Mouse (Mus musculus) hindbrain, embryonic 16.5 days (tissue): Measurements from ENCODE around the gene Fes. TPM values are rescaled to one million over a fixed set of nuclear protein-coding genes. Genes with fewer than 3 reads are reported as not detected.
A peak's percentile ranks its signal among the peaks of the same experiment; 100 is the strongest.

ENCODE experiments used
- ATAC-seq: fragments of 200-750 bp; cut with Nextera tagmentation; 2 replicates; pipeline ENCODE4 v1.8.0; 2017; ENCODE audit warnings: moderate TSS enrichment, moderate library complexity
- H3K27ac ChIP-seq: fragments of 300-500 bp; sonication (generic); 2 replicates; pipeline ENCODE4 v1.5.1; 2014; ENCODE audit warnings: low read depth, mild to moderate bottlenecking, control low read depth, low read length, moderate library complexity
- H3K27me3 ChIP-seq: fragments of 300-500 bp; sonication (generic); replicated peaks from 2 replicates; pipeline ENCODE4 v1.6.1; 2014; ENCODE audit warnings: low read length; ENCODE audit not compliant: control insufficient read depth, insufficient read depth
- H3K36me3 ChIP-seq: fragments of 300-500 bp; sonication (generic); 2 replicates; pipeline ENCODE4 v1.6.1; 2014; ENCODE audit warnings: mild to moderate bottlenecking, low read length, moderate library complexity, mixed read lengths; ENCODE audit not compliant: control insufficient read depth, insufficient read depth
- H3K4me1 ChIP-seq: fragments of 300-500 bp; sonication (generic); 2 replicates; pipeline ENCODE4 v1.6.1; 2014; ENCODE audit warnings: low read depth, low read length; ENCODE audit not compliant: control insufficient read depth, insufficient read depth
- H3K4me2 ChIP-seq: fragments of 300-500 bp; sonication (generic); 2 replicates; pipeline ENCODE4 v1.6.1; 2014; ENCODE audit warnings: mild to moderate bottlenecking, low read length, control low read depth, moderate library complexity
- H3K4me3 ChIP-seq: fragments of 300-500 bp; sonication (generic); 2 replicates; pipeline ENCODE4 v1.5.1; 2014; ENCODE audit warnings: mild to moderate bottlenecking, low read length, control low read depth, moderate library complexity
- H3K9ac ChIP-seq: fragments of 300-500 bp; sonication (generic); 2 replicates; pipeline ENCODE4 v1.6.1; 2014; ENCODE audit warnings: low read depth, mild to moderate bottlenecking, control low read depth, low read length, moderate library complexity
- H3K9me3 ChIP-seq: fragments of 300-500 bp; sonication (generic); 2 replicates; pipeline ENCODE4 v1.6.1; 2014; ENCODE audit warnings: mild to moderate bottlenecking, low read length, moderate library complexity; ENCODE audit not compliant: control insufficient read depth
- WGBS: fragments of 180-500 bp; shearing (Covaris S2); extraction: QIAGEN DNeasy Blood & Tissue Kit; methylation state at CpG from one replicate; pipeline ENCODE4 v1.1.7; 2014; 5-methylcytosine and 5-hydroxymethylcytosine counted together
- polyA plus RNA-seq: library from polyadenylated mRNA; unstranded; fragments of >200 nt; fragmentation: Nextera tagmentation; extraction: Ambion mirVana; gene quantifications from 2 replicates; pipeline ENCODE4 v1.2.1, GENCODE M21; 2015

Fes gene
- polyA plus RNA-seq = 3.8 and 4.9 TPM in 2 replicates

- 11% methylated on average over 32 of the region's 33 CpGs for WGBS
- no peak; the same call in 1 of the 2 replicates for ATAC-seq
- Histone ChIP-seq H3K36me3 (peaks cover 29% of the 10 kb centered on the region), H3K27ac (peak within 1 kb of the TSS; percentile 18; the same call in 1 of the 2 replicates), H3K4me3 (peak within 1 kb of the TSS; percentile 13), H3K9me3 (no peaks in the 10 kb centered on the region), H3K4me2 (peak within 1 kb of the TSS; percentile 8), H3K9ac (peak within 1 kb of the TSS; percentile 13), H3K4me1 (0 out of 2 replicates have a peak, but pooled peaks cover 3% of the 10 kb centered on the region), H3K27me3 (no peaks in the 10 kb centered on the region; the same call in 1 of the 2 replicates)
Observed at GRCm38 (mm10) chr7:80387633-80388543, at the start of gene Fes. TSS of gene Fes (minus strand) at chr7:80387946.

- Histone ChIP-seq H3K9me3 (no peaks in the 10 kb centered on the region), H3K4me3 (no peak overlapping the region), H3K27me3 (no peaks in the 10 kb centered on the region), H3K4me1 (no peaks in the 10 kb centered on the region; the same call in 1 of the 2 replicates), H3K4me2 (no peak overlapping the region), H3K27ac (no peak overlapping the region), H3K36me3 (no peaks in the 10 kb centered on the region), H3K9ac (no peak overlapping the region)
- no peak for ATAC-seq
- whole genome bisulfite sequencing = 91% methylated on average over 7 of the region's 7 CpGs
Observed at GRCm38 (mm10) chr7:80436571-80436970, 48.8 kb upstream of the Fes start.

GRCm38 (mm10) chr7:80435594-80435993, 47.8 kb upstream of the Fes start:
- no peaks in the 10 kb centered on the region for H3K27me3 ChIP-seq
- no peak for ATAC-seq
- no peaks in the 10 kb centered on the region; the same call in 1 of the 2 replicates for H3K4me1 ChIP-seq
- H3K9me3 ChIP-seq = no peaks in the 10 kb centered on the region
- WGBS = 86% methylated on average over 3 of the region's 3 CpGs
- no peak overlapping the region for H3K4me2 ChIP-seq
- H3K27ac ChIP-seq = no peak overlapping the region
- H3K36me3 ChIP-seq = no peaks in the 10 kb centered on the region
- H3K4me3 ChIP-seq = no peak overlapping the region
- no peak overlapping the region for H3K9ac ChIP-seq

GRCm38 (mm10) chr7:80429661-80430060, 41.9 kb upstream of the Fes start:
- ATAC-seq = no peak
- no peaks in the 10 kb centered on the region for H3K4me1 ChIP-seq
- 88% methylated on average over 12 of the region's 12 CpGs for WGBS
- H3K9ac ChIP-seq = no peak overlapping the region
- no peak overlapping the region for H3K4me3 ChIP-seq
- no peaks in the 10 kb centered on the region for H3K36me3 ChIP-seq
- no peaks in the 10 kb centered on the region for H3K27me3 ChIP-seq
- no peak overlapping the region for H3K27ac ChIP-seq
- no peaks in the 10 kb centered on the region for H3K9me3 ChIP-seq
- no peak overlapping the region for H3K4me2 ChIP-seq

- Histone ChIP-seq H3K9ac (no peak overlapping the region), H3K27me3 (no peaks in the 10 kb centered on the region), H3K27ac (no peak overlapping the region), H3K4me3 (no peak overlapping the region), H3K9me3 (no peaks in the 10 kb centered on the region), H3K4me2 (no peak overlapping the region), H3K36me3 (no peaks in the 10 kb centered on the region), H3K4me1 (no peaks in the 10 kb centered on the region)
- WGBS = 87% methylated on average over 5 of the region's 5 CpGs
- no peak for ATAC-seq
Observed at GRCm38 (mm10) chr7:80427730-80428129, 40.0 kb upstream of the Fes start.

- no peaks in the 10 kb centered on the region for H3K4me1 ChIP-seq
- H3K27me3 ChIP-seq = no peaks in the 10 kb centered on the region
- no peak for ATAC-seq
- no peaks in the 10 kb centered on the region for H3K9me3 ChIP-seq
- H3K9ac ChIP-seq = no peak overlapping the region
- no peak overlapping the region for H3K4me2 ChIP-seq
- no peak overlapping the region for H3K4me3 ChIP-seq
- no peaks in the 10 kb centered on the region for H3K36me3 ChIP-seq
- 70% methylated on average over 7 of the region's 7 CpGs for WGBS
- H3K27ac ChIP-seq = no peak overlapping the region
Observed at GRCm38 (mm10) chr7:80426363-80426762, 38.6 kb upstream of the Fes start.

- H3K9ac ChIP-seq = no peak overlapping the region
- no peak overlapping the region for H3K27ac ChIP-seq
- WGBS = 76% methylated on average over 6 of the region's 6 CpGs
- no peak overlapping the region for H3K4me3 ChIP-seq
- no peaks in the 10 kb centered on the region for H3K36me3 ChIP-seq
- no peak for ATAC-seq
- no peaks in the 10 kb centered on the region for H3K4me1 ChIP-seq
- H3K9me3 ChIP-seq = no peaks in the 10 kb centered on the region
- no peaks in the 10 kb centered on the region for H3K27me3 ChIP-seq
- no peak overlapping the region for H3K4me2 ChIP-seq
Observed at GRCm38 (mm10) chr7:80424722-80425121, 37.0 kb upstream of the Fes start.

GRCm38 (mm10) chr7:80422759-80423480, 35.2 kb upstream of the Fes start:
- Histone ChIP-seq H3K4me3 (no peak overlapping the region), H3K4me1 (no peaks in the 10 kb centered on the region), H3K4me2 (peak overlapping the region; percentile 24; the same call in 1 of the 2 replicates), H3K27ac (no peak overlapping the region), H3K27me3 (no peaks in the 10 kb centered on the region), H3K9me3 (no peaks in the 10 kb centered on the region), H3K9ac (0 out of 2 replicates have a peak overlapping the region, but pooled peaks have one; percentile 14), H3K36me3 (no peaks in the 10 kb centered on the region)
- WGBS = 26% methylated on average over 20 of the region's 20 CpGs
- no peak for ATAC-seq

- WGBS = 91% methylated on average over 6 of the region's 6 CpGs
- Histone ChIP-seq H3K9me3 (no peaks in the 10 kb centered on the region), H3K4me2 (no peak overlapping the region), H3K27ac (no peak overlapping the region), H3K36me3 (no peaks in the 10 kb centered on the region), H3K27me3 (no peaks in the 10 kb centered on the region), H3K4me1 (no peaks in the 10 kb centered on the region), H3K4me3 (no peak overlapping the region), H3K9ac (no peak overlapping the region)
- no peak for ATAC-seq
Observed at GRCm38 (mm10) chr7:80421576-80421975, 33.8 kb upstream of the Fes start.
